ENCODE assay signal across 13 mouse cellular contexts in the genomic region with DNA sequence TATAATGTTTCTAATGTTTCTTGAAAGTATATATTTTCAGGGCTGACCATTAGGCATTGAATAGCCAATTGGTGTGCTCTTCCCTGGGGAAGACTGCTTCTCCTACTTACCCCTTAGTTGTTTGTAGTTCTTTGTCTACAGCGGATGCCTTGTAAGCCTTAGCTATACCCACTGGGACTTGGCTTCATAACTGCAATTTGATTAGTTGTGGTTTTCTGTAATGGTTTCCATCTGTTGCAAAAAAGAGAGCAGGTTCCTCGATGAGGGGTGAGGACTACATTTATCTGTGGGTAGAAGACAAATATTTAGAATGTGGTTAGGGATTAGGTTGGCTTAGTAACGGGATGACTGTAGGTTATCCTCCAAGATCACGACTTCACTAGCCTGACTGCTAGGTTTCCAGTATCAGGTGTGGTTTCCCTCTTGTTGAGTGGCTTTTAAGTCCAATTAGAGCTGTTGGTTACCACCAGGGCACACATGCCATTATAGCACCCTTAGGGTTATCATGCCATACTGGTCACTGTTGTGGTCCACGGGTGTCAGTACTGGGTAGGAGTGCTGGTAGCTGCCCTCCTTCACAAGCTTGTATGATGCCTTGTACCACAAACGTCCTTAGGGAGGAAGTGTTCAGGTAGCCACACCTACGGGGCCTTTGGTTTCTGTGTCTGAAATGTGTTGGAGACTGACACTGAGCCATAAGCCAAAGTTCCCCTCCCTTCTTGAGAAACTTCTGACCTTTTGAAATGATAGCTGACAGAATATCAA.
DNase-seq lines count a peak whose midpoint lies in the region; ATAC-seq and TF ChIP-seq lines count a peak whose summit lies in the region.
"Had no signal": no experiment of that assay in that cellular context is flagged by ENCODE, and none has a peak within 500 bp of the region (broad histone marks: within the 10 kb centered on the region; RNA-seq: fewer than 3 reads in every experiment).

No protein-coding gene starts in this region.

- no peak overlapping the region for H3K4me3 ChIP-seq in liver, embryonic 11.5 days (ENCODE audit: low read depth, low read length)
- no peak overlapping the region for H3K4me3 ChIP-seq in bone marrow macrophage, adult 2 months (ENCODE audit: insufficient read depth, low read length)
- H3K4me3 ChIP-seq: limb, embryonic 15.5 days; midbrain, embryonic 12.5 days had no signal

- 77% methylated on average over 7 of the region's 7 CpGs for WGBS in liver, embryonic 11.5 days

- DNase-seq in liver, embryonic 11.5 days (ENCODE audit: low spot score): peak; percentile 16
- no peak for DNase-seq in liver
- DNase-seq in B cell, adult 2 months: peak; percentile 64 to 65
- no peak for DNase-seq in adrenal gland, adult 2 months
- no peak for DNase-seq in urinary bladder, adult 18-20 months (ENCODE audit: low spot score in 2 of 2)
- DNase-seq: cerebellum, adult 11-12 months; forebrain, postnatal 0 days; lung, embryonic 14.5 days had no signal

- no peak for ATAC-seq in liver, embryonic 11.5 days (replicated peaks; ENCODE audit: low FRiP score)
- peak; percentile 27; the same call in 1 of the 2 replicates for ATAC-seq in neutrophil, adult 5-6 weeks (ENCODE audit: extremely low read depth, insufficient number of reproducible peaks, low FRiP score, poor library complexity, severe bottlenecking)
- ATAC-seq: forebrain, postnatal 0 days had no signal

- no peak overlapping the region for H3K9ac ChIP-seq in liver, embryonic 11.5 days (ENCODE audit: low read depth, low read length)
- H3K9ac ChIP-seq: forebrain, postnatal 0 days; heart, embryonic 13.5 days; limb, embryonic 15.5 days; lung, embryonic 14.5 days; midbrain, embryonic 12.5 days had no signal

- TF ChIP-seq POLR2A in bone marrow macrophage, adult 2 months (IDR thresholded peaks at IDR 0.05; ENCODE audit: borderline replicate concordance, low read depth, low read length): no peak

- H3K4me1 ChIP-seq in liver, embryonic 11.5 days (replicated peaks; ENCODE audit: control insufficient read depth, insufficient read depth, low read length): no peaks in the 10 kb centered on the region; the same call in 1 of the 2 replicates
- H3K4me1 ChIP-seq in bone marrow macrophage, adult 2 months (ENCODE audit: control insufficient read depth, insufficient read depth, low read length): peaks cover 28% of the 10 kb centered on the region

- no peak overlapping the region for H3K27ac ChIP-seq in liver, embryonic 11.5 days (ENCODE audit: low read depth, low read length)
- H3K27ac ChIP-seq in bone marrow macrophage, adult 2 months (ENCODE audit: insufficient read depth, low read depth, low read length): peak overlapping the region; percentile 16; the same call in 1 of the 2 replicates
- H3K27ac ChIP-seq: heart, embryonic 13.5 days; limb, embryonic 15.5 days; midbrain, embryonic 12.5 days had no signal

- H3K4me2 ChIP-seq in liver, embryonic 11.5 days: no peak overlapping the region
- H3K4me2 ChIP-seq: heart, embryonic 13.5 days; limb, embryonic 15.5 days; lung, embryonic 14.5 days had no signal

- TF ChIP-seq CTCF in bone marrow macrophage, adult 2 months (IDR thresholded peaks at IDR 0.05; ENCODE audit: low read depth, low read length): no peak

- no peaks in the 10 kb centered on the region for H3K36me3 ChIP-seq in liver, embryonic 11.5 days (ENCODE audit: control insufficient read depth, insufficient read depth, low read length)
- H3K36me3 ChIP-seq: heart, embryonic 13.5 days; limb, embryonic 15.5 days; midbrain, embryonic 12.5 days had no signal

- H3K27me3 ChIP-seq in liver, embryonic 11.5 days (replicated peaks; ENCODE audit: control insufficient read depth, insufficient read depth, low read length): no peaks in the 10 kb centered on the region
- H3K27me3 ChIP-seq: heart, embryonic 13.5 days; limb, embryonic 15.5 days had no signal

- peaks cover 22% of the 10 kb centered on the region; the same call in 1 of the 2 replicates for H3K9me3 ChIP-seq in liver, embryonic 11.5 days (ENCODE audit: control insufficient read depth, low read length)

Comparison
In these comparisons a context has a peak if more than half of its experiments do, and no peak if none do; other contexts are left out.
1. DNase-seq: peak in liver, embryonic 11.5 days (single experiment) and B cell, adult 2 months (2 of 2); none in liver (single experiment), adrenal gland, adult 2 months (single experiment) and urinary bladder, adult 18-20 months (0 of 2).